Mouse (Mus musculus) cortical plate, adult 2 months (tissue): ENCODE results near the gene Gramd1c.

ENCODE experiments used
- CTCF ChIP-seq: fragments of 200-500 bp; IDR thresholded peaks from 2 replicates; pipeline ENCODE4 v1.5.1; 2011; ENCODE audit warnings: mild to moderate bottlenecking, control low read depth, low read length; ENCODE audit not compliant: insufficient read depth; ENCODE audit errors: extremely low read depth
- POLR2A ChIP-seq: fragments of 200-500 bp; IDR thresholded peaks from 2 replicates; pipeline ENCODE4 v1.6.1; 2011; ENCODE audit warnings: mild to moderate bottlenecking, low read length, control low read depth; ENCODE audit not compliant: insufficient read depth; ENCODE audit errors: extremely low read depth

GRCm38 (mm10) chr16:44016164-44016563 is 47.0 kb downstream of the Gramd1c start:
- TF ChIP-seq POLR2A (no peak), CTCF (no peak)
